Mouse (Mus musculus) B cell, adult 2 months (primary cell): ENCODE measurements around the gene Dnajc2.
A peak's percentile ranks its signal among the peaks of the same experiment; 100 is the strongest.

Experiments used
- DNase-seq, 2 experiments: peaks; one replicate each; pipeline ENCODE4 v3.0.0; 2022

Dnajc2 gene

DNA sequence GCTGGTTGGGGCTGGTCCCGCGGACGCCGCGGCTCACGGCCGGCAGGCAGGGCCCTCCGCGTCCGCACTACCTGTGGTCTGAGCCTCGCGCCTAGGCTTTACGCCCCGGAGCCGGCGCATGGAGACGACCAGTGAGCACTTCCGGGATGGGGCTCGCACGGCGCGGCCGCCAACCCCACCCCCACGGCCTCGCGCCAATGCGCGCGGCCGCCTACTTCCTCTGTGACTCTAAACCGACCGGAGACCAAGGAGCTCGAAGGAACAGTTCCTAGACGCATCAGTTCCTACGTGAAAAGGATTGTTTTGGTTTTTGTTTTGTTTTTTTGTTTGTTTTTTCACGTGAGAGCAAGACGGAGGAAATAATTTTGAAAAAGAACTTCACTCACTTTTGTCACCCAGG, at the start of gene Dnajc2, which contains the start of gene Psmc2:
Gene Dnajc2, minus strand, starts transcription at position 199 of the 400 bp plus-strand sequence.
Gene Psmc2, plus strand, starts transcription at position 231 of the 400 bp plus-strand sequence.
- DNase-seq, result peak; percentile 92 to 93

DNA sequence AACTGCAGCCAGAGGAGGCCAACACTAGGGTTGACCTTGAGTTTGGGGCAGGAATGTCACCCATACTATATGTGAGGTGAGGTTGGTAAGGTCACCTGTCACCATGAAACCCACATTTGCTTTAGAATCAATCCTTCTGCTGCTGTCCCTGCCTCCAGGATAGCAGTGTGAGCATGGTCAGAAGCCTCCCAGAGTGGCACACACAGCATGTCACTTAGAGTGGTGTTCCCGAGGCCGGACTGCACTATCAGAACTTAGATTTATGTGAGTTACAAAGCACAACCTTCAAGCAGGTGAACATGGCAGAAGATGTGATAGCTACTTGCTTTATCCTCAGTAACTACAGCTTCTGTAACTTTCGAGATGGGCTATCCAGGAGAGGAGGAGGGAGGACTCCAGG, 46.7 kb upstream of the Dnajc2 start:
- DNase-seq, result no peak

DNA sequence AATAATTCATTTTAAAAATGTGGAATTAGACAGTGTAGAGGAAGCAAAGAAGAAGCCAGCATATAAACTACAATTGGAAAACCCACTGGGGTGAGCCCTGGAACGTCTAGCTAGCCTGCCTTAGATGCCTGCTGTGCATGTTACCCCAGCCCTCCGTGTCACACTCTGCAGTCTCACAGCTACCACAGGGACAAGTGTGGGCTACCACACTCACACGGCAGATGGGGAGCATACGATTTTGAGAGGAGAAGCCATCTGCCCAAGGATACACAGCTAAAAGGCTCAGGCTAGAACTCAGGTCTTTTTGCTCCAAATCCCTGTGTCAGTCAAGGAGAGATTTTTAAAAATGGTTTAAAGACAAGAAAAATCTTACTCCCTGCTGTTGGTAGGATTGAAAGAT, 43.8 kb upstream of the Dnajc2 start:
- no peak for DNase-seq

GRCm38 (mm10) chr5:21827643-21828042, 42.6 kb upstream of the Dnajc2 start:
- DNase-seq, result no peak

DNA sequence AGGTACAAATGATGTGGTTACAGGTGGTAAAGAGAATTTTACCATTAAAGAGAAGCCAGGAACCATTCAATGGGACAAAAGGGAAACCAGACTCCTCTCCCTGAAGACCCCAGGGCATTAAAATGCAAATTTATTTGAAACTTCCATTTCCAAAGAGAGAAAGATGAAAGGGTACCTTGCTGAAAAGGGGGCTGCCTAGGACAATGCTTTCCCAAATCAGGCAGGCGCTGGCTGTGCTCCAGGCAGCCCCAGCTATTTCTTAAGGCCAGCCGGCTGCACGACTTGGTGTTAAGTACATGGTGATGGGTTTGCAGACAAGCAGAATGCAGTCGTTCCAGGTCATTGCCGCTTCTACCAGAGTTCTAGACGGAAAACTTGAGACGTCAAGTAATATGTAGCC, 41.3 kb upstream of the Dnajc2 start:
- DNase-seq, result no peak

GRCm38 (mm10) chr5:21813994-21814393, 28.9 kb upstream of the Dnajc2 start:
- peak; percentile 59 to 66 for DNase-seq

DNA sequence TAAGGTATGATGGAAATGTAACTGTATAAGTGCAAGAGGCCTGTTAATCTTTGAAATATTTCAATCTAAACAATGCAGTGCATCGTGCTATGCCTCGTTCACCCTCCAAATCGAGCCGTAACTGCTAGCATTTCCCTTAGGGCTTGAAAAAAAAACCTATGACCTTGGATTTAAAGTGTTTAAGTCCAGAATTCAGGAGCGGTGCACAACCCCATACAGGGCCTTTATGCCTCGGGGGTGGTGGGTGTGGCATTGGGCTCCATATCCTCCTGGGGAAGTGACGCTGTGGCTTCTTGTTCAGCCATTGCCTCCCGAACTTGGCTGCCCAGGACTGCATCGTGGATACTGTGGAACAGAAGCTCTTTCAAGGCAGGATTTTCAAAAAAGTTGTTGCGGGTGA, 25.9 kb upstream of the Dnajc2 start:
- DNase-seq, result no peak

DNA sequence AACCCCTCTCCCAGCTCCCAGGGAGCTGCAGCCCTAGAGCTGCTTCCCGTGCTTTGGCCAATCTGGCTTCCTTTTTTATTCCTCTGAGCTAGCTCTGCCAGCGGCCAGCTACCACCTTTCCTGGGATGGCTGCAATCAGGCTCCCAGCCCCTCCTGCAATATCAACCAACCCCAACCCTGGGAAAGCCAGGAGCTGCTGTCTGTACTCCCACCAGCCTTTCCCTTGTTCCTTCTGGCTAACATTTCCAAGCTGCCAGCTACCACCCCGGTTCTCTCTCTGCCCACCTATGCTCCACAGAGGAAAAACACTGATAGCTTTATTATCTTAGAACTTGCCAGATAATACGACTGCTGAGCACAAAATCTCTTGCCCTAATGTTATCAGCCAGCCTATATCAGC, 19.8 kb upstream of the Dnajc2 start:
- DNase-seq, result no peak

- DNase-seq, result no peak
These were observed 18.7 kb upstream of the Dnajc2 start for GRCm38 (mm10) chr5:21803691-21804188.

DNA sequence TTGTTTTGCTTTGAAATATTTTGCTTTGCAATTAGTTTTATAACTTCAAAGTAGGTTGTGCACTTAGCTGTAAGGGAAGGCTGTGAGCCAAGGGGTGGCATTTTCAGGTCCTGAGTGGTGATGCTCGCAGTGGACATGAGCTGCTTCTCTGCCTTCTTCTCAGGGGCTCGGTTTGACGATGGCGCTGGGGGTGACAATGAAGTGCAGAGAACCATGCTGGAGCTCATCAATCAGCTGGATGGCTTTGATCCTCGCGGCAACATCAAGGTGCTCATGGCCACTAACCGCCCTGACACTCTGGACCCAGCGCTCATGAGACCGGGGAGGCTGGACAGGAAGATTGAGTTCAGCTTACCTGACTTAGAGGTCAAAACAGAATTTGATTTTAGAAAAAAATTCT, 17.9 kb upstream of the Dnajc2 start:
- DNase-seq, result no peak

DNA sequence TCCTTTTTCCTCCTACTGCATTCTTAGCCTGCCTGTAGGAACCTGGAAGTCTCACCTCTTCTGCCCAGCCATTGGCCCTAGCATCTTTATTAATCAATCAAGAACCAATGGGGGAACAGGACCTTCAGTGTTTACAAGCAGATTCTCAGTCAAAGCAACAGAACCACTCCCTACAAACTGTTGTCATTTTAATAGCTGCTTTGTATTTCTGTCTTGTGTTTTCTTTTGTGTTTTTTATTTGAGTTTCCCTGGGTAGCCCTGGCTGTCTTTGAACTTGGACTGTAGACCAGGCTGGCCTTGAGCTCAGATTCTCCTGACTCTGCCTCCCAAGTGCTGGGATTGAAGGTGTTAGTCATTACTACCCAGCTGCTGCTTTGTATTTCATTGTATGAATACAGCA, 7.1 kb upstream of the Dnajc2 start:
- DNase-seq, result no peak

GRCm38 (mm10) chr5:21789061-21789460, 4.0 kb upstream of the Dnajc2 start:
- no peak for DNase-seq

DNA sequence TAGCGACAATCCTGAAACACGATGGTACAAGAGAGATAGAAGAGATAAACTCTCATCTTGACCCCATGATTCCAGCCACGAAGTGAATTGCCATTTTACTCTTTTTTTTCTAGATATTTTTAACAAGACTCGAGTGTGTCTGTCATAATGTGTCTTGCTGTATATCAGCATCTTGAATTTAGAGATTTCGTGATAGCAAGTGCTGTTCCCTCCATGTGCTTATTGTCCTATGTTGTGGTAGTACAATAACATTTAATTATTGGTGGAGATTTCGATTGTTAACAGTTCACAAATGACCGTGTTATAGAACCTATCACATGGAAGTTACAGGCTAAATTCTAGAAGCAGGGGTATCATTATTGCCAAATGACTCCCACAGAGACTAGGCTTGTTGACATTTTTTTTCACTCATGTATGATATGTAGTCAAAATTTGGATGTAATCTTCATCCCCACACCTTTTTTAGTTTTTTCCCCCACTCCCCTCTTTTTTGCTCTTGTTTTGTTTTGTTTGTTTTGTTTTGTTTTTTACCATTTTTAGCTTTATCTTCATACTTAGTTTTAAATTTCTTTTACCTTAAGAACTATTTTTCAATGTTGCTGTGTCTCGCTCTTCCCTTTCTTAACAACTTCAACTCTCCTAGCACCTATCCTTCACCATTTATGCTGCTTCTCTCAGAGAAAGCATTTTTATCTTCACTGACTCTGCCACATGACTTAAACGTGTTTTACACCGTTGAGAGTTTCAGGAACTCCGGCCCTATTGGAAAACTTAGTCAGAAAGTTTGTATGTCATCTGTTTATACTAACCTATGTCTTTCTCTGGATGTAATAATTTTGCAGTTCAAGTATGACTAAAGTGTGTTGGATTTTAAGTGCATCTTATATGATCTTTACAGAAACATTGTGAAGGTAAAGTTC, 2.4 kb upstream of the Dnajc2 start:
- DNase-seq, result no peak

- peak; percentile 96 for DNase-seq
These were observed 1.5 kb upstream of the Dnajc2 start for GRCm38 (mm10) chr5:21786258-21787185.

GRCm38 (mm10) chr5:21785776-21786175, 725 bp upstream of the Dnajc2 start:
- no peak for DNase-seq

DNA sequence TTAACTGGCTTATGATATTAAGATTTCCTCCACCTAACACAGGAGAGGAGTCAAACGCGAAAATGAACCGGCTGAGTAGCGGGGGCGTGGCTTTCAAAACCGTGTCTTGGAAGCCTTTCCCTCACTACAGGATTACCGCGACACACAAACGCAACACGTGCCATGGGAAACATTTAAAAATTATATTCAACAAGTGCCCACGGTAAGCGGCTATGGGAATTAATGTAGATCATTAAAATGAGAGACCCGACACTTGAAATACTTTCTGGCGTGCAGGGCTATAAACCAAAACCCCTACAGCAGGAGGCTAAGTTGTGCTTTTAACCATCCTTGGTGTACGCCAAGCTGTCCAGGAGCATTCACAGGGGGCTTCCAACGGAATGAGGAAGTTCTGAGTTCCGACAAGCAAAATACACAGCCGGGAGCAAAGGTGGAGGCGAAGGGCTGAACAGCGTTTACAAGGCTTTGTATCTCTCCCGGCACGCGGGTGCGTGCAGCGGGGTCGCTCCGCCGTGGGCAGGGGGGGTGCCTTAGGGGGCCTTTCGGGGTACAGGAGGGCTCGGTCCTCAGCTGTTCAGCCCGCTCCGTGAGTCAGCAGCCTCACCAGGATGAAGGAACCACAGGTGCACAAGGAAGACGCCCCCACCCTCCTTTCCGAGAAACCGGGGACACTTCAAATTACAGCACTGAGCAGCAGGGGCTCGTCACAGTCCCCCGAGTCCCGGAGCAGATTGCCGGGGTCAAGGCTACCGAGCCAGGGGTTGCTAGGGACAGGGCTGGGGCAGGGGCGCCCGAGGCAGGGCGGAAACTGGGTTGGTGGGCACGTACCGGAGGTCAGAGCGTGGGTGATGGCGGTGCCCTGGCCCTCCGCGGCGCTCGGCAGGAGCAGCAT, 644 bp downstream of the Dnajc2 start:
- DNase-seq, result peak; percentile 14 to 19

DNA sequence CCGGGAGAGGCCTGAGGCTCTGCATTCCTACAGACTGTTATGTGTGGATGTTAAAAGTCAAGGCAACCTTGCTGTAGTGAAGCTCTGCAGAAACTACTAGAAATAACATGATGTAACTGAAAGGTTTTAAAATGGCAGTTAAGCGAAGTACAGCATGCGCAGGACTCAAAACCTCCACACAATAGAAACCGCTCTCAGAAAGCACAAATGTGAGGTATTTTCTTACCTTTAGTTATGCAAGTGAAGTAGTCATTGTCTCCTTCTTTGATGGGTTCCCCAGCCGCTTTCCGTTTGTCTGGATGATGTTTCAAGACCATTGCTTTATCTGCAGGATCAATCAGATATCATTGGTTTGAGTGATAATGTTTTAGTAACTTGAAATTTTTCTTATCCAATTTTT, 8.6 kb downstream of the Dnajc2 start:
- no peak for DNase-seq

DNA sequence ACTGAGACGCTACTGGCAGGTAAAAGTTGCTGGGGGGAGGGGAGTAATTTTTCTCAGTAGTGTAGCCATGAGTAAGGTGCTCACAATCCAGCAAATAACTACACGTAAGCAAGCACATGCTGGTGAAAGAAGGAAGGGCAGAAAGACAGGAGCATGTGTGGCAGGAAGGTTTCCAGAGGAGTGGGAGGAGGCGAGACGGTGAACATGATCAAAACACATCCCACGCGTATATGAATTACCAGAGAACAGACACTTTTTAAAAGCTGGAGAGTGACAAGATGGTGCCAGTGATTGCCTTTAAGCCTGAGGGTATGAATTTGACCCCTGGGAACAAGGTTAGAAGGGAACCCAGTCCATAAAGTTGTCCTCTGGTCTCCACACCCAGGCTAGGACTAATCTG, 15.2 kb downstream of the Dnajc2 start:
- DNase-seq, result no peak

- no peak for DNase-seq
These were observed 16.5 kb downstream of the Dnajc2 start for GRCm38 (mm10) chr5:21768506-21768905.

DNA sequence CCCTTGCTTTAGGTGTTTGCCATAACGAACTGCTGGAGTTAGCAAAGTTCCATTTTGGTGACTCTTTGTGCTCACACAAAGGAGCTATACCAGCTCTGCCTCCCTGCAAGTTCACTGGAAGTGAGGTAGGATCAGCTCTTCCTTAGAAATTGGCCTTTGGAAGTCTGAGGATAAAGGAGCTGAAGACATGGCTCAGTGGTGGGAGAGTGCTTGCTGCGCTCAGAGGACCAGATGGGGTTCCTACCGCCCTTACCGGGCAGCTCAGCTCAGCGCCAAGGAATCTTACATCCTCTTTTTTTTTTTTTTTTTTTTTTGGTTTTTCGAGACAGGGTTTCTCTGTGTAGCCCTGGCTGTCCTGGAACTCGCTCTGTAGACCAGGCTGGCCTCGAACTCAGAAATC, 39.1 kb downstream of the Dnajc2 start:
- no peak for DNase-seq

DNA sequence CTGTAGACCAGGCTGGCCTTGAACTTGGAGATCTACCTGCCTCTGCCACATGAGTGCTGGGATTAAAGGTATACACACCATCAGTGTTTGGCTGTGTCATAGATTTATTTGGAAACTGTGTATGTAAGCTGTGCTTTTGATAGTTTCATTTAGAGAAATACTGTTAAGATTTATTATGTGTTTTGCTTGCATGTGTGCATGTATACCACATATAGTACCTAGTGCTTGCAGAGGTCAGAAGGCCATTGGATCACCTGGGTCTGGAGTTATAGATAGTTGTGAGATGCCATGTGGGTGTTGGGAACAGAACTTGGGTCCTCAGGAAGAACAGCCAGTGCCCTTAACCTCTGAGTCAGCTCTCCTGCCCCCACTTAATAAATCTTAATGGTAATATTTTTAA, 40.4 kb downstream of the Dnajc2 start:
- no peak for DNase-seq

GRCm38 (mm10) chr5:21743606-21744005, 41.4 kb downstream of the Dnajc2 start:
- no peak for DNase-seq
